Mouse (Mus musculus): Measurements from ENCODE around the gene Gpam.
"Not testable (repeated sequence)": the region's sequence is repeated elsewhere in the genome, so short reads cannot be mapped to it uniquely, and the experiment has no call there.

The Gpam gene

GRCm38 (mm10) chr19:55127072-55127718, at the start of gene Gpam:
TSS of gene Gpam (minus strand) at chr19:55127238.
- ChIA-PET CTCF (interaction anchor here in 2 of 4 experiments (0.6 to 1.2 kb wide), 2 partner anchors 79 kb away, joined by 3 to 5 read pairs; no protein-coding TSS in a partner anchor), POLR2A (interaction anchor here in 1 of 4 experiments (0.6 to 0.8 kb wide), 2 partner anchors 12 to 505 kb away, joined by 3 read pairs; no protein-coding TSS in a partner anchor)

- ChIA-PET POLR2A (no interaction called here), CTCF (interaction anchor here in 1 of 4 experiments (0.5 kb wide), 1 partner anchor 108 kb away, joined by 3 read pairs; no protein-coding TSS in a partner anchor)
Measured at GRCm38 (mm10) chr19:55171585-55171984, 44.5 kb upstream of the Gpam start.

- POLR2A ChIA-PET = interaction anchor here in 2 of 4 experiments (0.6 to 1.0 kb wide), 3 partner anchors 11 to 728 kb away, joined by 3 to 4 read pairs (median 3); no protein-coding TSS in a partner anchor
Measured at GRCm38 (mm10) chr19:55170399-55170798, 43.4 kb upstream of the Gpam start.

GRCm38 (mm10) chr19:55169236-55169729, 42.2 kb upstream of the Gpam start:
- POLR2A ChIA-PET = interaction anchor here in 2 of 4 experiments (0.7 to 0.9 kb wide), 2 partner anchors 28 to 48 kb away, joined by 3 read pairs; no protein-coding TSS in a partner anchor
- CTCF ChIA-PET = not testable (repeated sequence)

More at GRCm38 (mm10) chr19:55170399-55170798, 43.4 kb upstream of the Gpam start:
- CTCF ChIA-PET = interaction anchor here in 1 of 4 experiments (0.6 kb wide), 3 partner anchors 499 to 1470 kb away, joined by 3 to 8 read pairs (median 5); no protein-coding TSS in a partner anchor

- ChIA-PET CTCF (no interaction called here), POLR2A (no interaction called here)
Measured at GRCm38 (mm10) chr19:55168360-55168759, 41.3 kb upstream of the Gpam start.

- CTCF ChIA-PET = no interaction called here
- POLR2A ChIA-PET = no interaction called here
Measured at GRCm38 (mm10) chr19:55167741-55168140, 40.7 kb upstream of the Gpam start.

GRCm38 (mm10) chr19:55166741-55167140, 39.7 kb upstream of the Gpam start:
- POLR2A ChIA-PET = no interaction called here
- CTCF ChIA-PET = no interaction called here

GRCm38 (mm10) chr19:55165954-55166353, 38.9 kb upstream of the Gpam start:
- CTCF ChIA-PET = no interaction called here

GRCm38 (mm10) chr19:55165183-55165865, 38.3 kb upstream of the Gpam start:
- ChIA-PET POLR2A (interaction anchor here (0.5 to 1.5 kb wide), 5 partner anchors 24 to 1807 kb away, joined by 3 to 8 read pairs (median 4); no protein-coding TSS in a partner anchor), CTCF (interaction anchor here in 3 of 4 experiments (0.6 to 0.8 kb wide), 3 partner anchors 41 to 382 kb away, joined by 3 to 5 read pairs (median 3); no protein-coding TSS in a partner anchor)

More at GRCm38 (mm10) chr19:55165954-55166353, 38.9 kb upstream of the Gpam start:
- POLR2A ChIA-PET = interaction anchor here in 1 of 4 experiments (1.5 kb wide), 1 partner anchor 44 kb away, joined by 6 read pairs; no protein-coding TSS in a partner anchor

GRCm38 (mm10) chr19:55164162-55164561, 37.1 kb upstream of the Gpam start:
- ChIA-PET POLR2A (no interaction called here), CTCF (interaction anchor here in 2 of 4 experiments (0.5 to 0.8 kb wide), 2 partner anchors 127 to 144 kb away, joined by 3 to 5 read pairs; no protein-coding TSS in a partner anchor)

GRCm38 (mm10) chr19:55162271-55162670, 35.2 kb upstream of the Gpam start:
- CTCF ChIA-PET = interaction anchor here in 1 of 4 experiments (1.3 kb wide), 1 partner anchor 44 kb away, joined by 3 read pairs; no protein-coding TSS in a partner anchor
- POLR2A ChIA-PET = interaction anchor here in 1 of 4 experiments (0.6 kb wide), 1 partner anchor 1386 kb away, joined by 3 read pairs; the partner anchor contains the start of genes Dclre1a and Nhlrc2

GRCm38 (mm10) chr19:55159826-55160225, 32.8 kb upstream of the Gpam start:
- ChIA-PET POLR2A (interaction anchor here in 1 of 4 experiments (1.1 kb wide), 1 partner anchor 11 kb away, joined by 3 read pairs; no protein-coding TSS in a partner anchor), CTCF (no interaction called here)

- POLR2A ChIA-PET = interaction anchor here in 1 of 4 experiments (0.5 to 1.1 kb wide), 2 partner anchors 12 to 76 kb away, joined by 3 read pairs; no protein-coding TSS in a partner anchor
- CTCF ChIA-PET = no interaction called here
Measured at GRCm38 (mm10) chr19:55158606-55159005, 31.6 kb upstream of the Gpam start.

- POLR2A ChIA-PET = no interaction called here
- CTCF ChIA-PET = no interaction called here
Measured at GRCm38 (mm10) chr19:55157029-55157428, 30.0 kb upstream of the Gpam start.

- POLR2A ChIA-PET = interaction anchor here in 1 of 4 experiments (0.6 kb wide), 1 partner anchor 47 kb away, joined by 4 read pairs; no protein-coding TSS in a partner anchor
Measured at GRCm38 (mm10) chr19:55152983-55153382, 25.9 kb upstream of the Gpam start.

GRCm38 (mm10) chr19:55152274-55152673, 25.2 kb upstream of the Gpam start:
- ChIA-PET CTCF (interaction anchor here in 1 of 4 experiments (0.6 kb wide), 1 partner anchor 1049 kb away, joined by 3 read pairs; no protein-coding TSS in a partner anchor), POLR2A (interaction anchor here in 1 of 4 experiments (0.6 kb wide), 1 partner anchor 402 kb away, joined by 4 read pairs; no protein-coding TSS in a partner anchor)

More at GRCm38 (mm10) chr19:55152983-55153382, 25.9 kb upstream of the Gpam start:
- CTCF ChIA-PET = interaction anchor here in 1 of 4 experiments (0.5 kb wide), 1 partner anchor 53 kb away, joined by 3 read pairs; no protein-coding TSS in a partner anchor

GRCm38 (mm10) chr19:55149646-55150045, 22.6 kb upstream of the Gpam start:
- ChIA-PET CTCF (no interaction called here), POLR2A (no interaction called here)

GRCm38 (mm10) chr19:55148109-55148508, 21.1 kb upstream of the Gpam start:
- ChIA-PET CTCF (no interaction called here), POLR2A (no interaction called here)

GRCm38 (mm10) chr19:55147568-55147967, 20.5 kb upstream of the Gpam start:
- ChIA-PET CTCF (interaction anchor here in 1 of 4 experiments (0.6 kb wide), 1 partner anchor 1054 kb away, joined by 3 read pairs; no protein-coding TSS in a partner anchor), POLR2A (interaction anchor here in 1 of 4 experiments (1.3 kb wide), 1 partner anchor 11 kb away, joined by 3 read pairs; no protein-coding TSS in a partner anchor)

All from embryonic stem cell, embryonic (primary cell).